Mouse (Mus musculus) olfactory bulb, adult 2 months (tissue): ENCODE measurements around the gene Akap9. TPM values are rescaled to one million over a fixed set of nuclear protein-coding genes. Genes with fewer than 3 reads are reported as not detected.
"Not testable (repeated sequence)": the region's sequence is repeated elsewhere in the genome, so short reads cannot be mapped to it uniquely, and the experiment has no call there.

Source experiments
- H3K27ac ChIP-seq: fragments of 200-500 bp; 2 replicates; pipeline ENCODE4 v1.5.1; 2012; ENCODE audit warnings: low read depth, low read length; ENCODE audit not compliant: insufficient read depth
- H3K4me1 ChIP-seq: fragments of 200-500 bp; 2 replicates; pipeline ENCODE4 v1.6.1; 2012; ENCODE audit warnings: low read length; ENCODE audit not compliant: control insufficient read depth, insufficient read depth
- H3K4me3 ChIP-seq: fragments of 200-500 bp; 2 replicates; pipeline ENCODE4 v1.5.1; 2012; ENCODE audit warnings: mild to moderate bottlenecking, low read depth, low read length, moderate library complexity; ENCODE audit not compliant: insufficient read depth
- CTCF ChIP-seq: fragments of 200-500 bp; IDR thresholded peaks from 2 replicates; pipeline ENCODE4 v1.5.1; 2012; ENCODE audit warnings: low read depth, mild to moderate bottlenecking, low read length, moderate library complexity; ENCODE audit not compliant: insufficient read depth
- POLR2A ChIP-seq: fragments of 200-500 bp; IDR thresholded peaks from 2 replicates; pipeline ENCODE4 v1.6.1; 2012; ENCODE audit warnings: mild to moderate bottlenecking, low read depth, low read length, moderate library complexity; ENCODE audit not compliant: insufficient read depth
- WGBS: fragments of 180-500 bp; shearing (Covaris S2); methylation state at CpG from one replicate; pipeline ENCODE4 v1.1.7; 2018; 5-methylcytosine and 5-hydroxymethylcytosine counted together
- polyA plus RNA-seq: library from polyadenylated mRNA; stranded (reverse); fragments of >200 nt; gene quantifications from 2 replicates; pipeline ENCODE4 v1.2.4, GENCODE M21; 2012; ENCODE audit warnings: low replicate concordance; ENCODE audit not compliant: missing spikeins, insufficient read depth, insufficient read length

Akap9 gene
- polyA plus RNA-seq, 1 experiment = 166 TPM

DNA sequence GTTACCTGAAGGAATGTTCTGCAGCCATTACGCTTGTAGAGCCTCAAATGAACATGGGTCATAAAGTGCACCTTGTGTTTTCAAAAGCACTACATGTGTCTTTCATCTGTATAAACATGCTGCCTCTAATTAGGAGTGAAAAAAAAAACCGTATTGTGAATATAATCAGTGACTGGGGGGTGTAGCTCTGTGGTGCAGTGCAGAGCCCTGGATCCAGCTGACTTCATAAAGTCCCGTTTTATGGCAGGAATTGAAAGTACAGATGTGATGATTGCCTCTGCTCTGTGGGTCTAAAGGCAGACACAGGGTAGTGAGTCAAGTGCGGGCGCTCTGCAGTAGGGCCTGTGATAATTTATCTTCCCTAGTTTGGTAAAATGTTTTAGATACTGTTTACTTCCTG is 2.9 kb downstream of the Akap9 start:
- H3K4me3 ChIP-seq = no peak overlapping the region
- 38% methylated on average over 5 of the region's 5 CpGs for whole genome bisulfite sequencing
- TF ChIP-seq POLR2A = no peak
- TF ChIP-seq CTCF = no peak
- no peak overlapping the region for H3K27ac ChIP-seq
- peaks cover 5% of the 10 kb centered on the region for H3K4me1 ChIP-seq

DNA sequence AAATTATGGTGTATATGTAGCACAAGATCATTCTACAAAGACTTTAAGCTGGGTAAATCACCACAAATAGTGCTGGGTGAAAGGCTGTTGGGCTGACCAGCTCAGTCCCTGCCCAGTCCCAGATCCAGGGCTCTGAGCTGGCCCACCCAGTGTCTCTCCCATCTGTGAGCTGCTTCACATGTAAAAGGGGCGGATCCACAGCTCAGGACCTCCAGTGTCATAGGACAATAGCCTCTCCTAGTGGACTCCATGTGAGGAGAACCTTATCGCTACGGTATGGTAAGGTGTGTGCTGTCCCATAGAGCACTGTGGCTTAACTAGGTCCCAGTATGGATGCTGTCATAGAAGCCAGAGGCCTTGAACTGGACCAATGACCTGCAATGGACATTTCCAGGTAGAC is 3.8 kb downstream of the Akap9 start:
- H3K4me1 ChIP-seq = peaks cover 5% of the 10 kb centered on the region
- no peak overlapping the region for H3K27ac ChIP-seq
- TF ChIP-seq CTCF (no peak), POLR2A (no peak)
- no peak overlapping the region for H3K4me3 ChIP-seq
- 91% methylated on average over 3 of the region's 3 CpGs for WGBS

DNA sequence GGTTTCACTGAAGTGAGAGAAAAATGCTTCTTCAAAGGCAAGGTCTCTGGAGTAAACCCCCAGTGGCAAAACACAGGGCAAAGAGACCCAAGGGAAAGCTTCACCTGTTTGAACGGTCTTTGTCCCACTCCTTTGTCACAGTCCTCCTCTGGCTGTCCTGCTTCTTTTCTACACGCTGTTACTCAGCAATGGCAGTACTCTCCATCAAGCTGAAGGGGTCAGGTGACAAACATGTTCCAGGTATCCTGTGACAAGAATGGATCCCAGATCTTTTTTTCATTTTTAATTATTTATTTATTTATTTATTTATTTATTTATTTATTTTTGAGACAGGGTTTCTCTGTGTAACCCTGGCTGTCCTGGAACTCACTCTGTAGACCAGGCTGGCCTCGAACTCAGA is 5.7 kb downstream of the Akap9 start:
- H3K4me1 ChIP-seq = peaks cover 5% of the 10 kb centered on the region
- 97% methylated on average over 3 of the region's 3 CpGs for WGBS
- TF ChIP-seq POLR2A (no peak), CTCF (no peak)
- no peak overlapping the region for H3K4me3 ChIP-seq
- no peak overlapping the region for H3K27ac ChIP-seq

DNA sequence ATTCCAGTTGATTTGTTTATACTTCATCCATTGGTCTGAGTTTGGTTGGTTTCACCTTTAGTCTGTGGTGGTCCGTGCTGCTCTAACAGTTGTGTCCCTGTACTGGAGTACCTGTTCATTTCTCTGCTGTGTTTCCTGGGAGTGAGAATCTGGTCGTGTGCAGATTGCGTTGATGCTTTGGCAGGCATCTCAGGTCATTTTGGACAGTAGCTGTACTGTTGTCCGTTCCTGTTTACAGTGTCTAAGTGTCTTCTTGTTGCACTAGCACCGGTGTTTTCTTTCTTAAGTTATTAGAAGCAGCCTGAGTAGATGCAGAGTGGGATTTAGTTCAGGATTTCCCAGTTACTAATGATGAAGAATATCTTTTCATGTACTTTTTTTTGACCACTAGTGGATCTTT is 7.4 kb downstream of the Akap9 start:
- TF ChIP-seq POLR2A (no peak), CTCF (no peak)
- Histone ChIP-seq H3K4me1 (peaks cover 3% of the 10 kb centered on the region), H3K4me3 (no peak overlapping the region), H3K27ac (no peak overlapping the region)
- 76% methylated on average over 5 of the region's 5 CpGs for WGBS

DNA sequence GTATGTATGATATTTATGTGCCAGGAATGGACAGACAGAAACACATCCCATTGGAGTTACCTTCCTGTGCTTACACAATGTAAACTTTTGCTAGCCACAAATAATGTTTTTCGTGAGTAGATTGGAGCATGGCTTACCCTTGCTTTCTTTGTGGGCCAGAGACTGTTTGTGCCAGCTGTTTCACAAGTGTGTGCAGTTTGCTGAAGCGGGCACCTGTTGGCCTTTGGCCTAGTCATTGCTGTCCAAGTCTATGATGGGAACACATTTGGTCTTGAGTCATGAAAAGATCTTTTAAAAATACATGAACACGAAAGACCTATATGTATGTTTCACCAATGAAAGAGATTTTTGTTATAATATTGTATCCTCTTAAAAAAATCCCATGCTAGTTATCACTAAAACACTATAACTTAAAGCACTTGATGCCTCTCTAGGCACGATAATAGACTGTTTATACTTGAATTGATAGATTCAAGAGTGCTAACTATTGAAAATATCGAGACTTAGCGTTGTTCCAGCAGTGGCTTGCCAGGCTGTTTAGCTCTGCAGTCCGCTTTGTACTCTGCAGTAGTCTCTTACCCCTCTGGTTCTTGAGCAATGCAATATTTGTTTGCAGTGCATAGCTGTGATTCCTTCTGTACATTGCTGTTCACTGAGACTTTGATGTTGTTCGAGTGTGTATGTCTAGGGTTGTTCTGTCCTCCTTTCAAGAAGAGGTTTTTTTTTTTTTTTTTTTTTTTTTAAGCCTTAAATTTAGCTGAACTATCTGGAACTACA is 8.1 kb downstream of the Akap9 start:
- peaks cover 2% of the 10 kb centered on the region; the same call in 1 of the 2 replicates for H3K4me1 ChIP-seq
- TF ChIP-seq CTCF (no peak), POLR2A (no peak)
- 85% methylated on average over 8 of the region's 8 CpGs for WGBS
- no peak overlapping the region for H3K4me3 ChIP-seq
- no peak overlapping the region for H3K27ac ChIP-seq

DNA sequence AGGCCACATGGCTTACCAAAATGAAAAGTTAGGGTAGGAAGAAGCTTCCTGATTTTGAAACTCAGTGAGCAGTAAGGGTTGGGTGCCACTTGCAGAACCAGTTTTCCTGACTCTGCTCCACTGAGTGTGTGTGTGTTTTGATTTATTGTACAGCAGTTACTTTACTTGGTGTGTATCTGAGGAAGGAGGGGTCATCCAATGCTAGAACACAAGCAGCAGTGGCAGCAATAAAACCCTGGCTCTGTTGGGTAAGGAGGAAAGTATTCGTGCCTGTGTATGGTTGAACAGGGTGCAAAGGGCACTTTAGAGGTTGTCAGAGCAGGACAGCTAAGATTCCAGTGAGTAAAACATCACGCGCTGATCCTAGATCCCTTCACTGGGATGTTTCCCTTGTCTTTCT is 11.1 kb downstream of the Akap9 start:
- TF ChIP-seq POLR2A (no peak), CTCF (no peak)
- 98% methylated on average over 3 of the region's 3 CpGs for WGBS
- no peaks in the 10 kb centered on the region for H3K4me1 ChIP-seq
- no peak overlapping the region for H3K27ac ChIP-seq
- H3K4me3 ChIP-seq = no peak overlapping the region

DNA sequence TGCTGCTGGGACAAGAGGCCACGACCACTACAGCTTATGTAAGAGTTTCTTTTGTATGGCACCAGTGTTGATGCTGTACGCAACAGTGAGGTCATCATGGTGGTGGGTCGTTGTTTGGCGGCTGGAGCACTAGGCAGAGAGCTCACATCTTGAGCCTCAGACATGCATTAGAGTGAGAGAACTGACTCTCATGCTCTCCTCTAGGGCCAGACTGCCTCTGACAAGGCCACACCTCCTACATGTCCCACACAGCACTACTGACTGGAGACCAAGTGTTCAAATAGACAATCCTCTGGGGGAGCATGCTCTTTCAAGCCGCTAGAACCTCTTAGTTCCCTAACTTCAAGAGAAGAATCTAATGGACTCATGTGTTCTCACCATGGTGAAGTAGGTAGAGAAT is 11.5 kb downstream of the Akap9 start:
- TF ChIP-seq POLR2A (no peak), CTCF (no peak)
- 96% methylated on average over 5 of the region's 5 CpGs for WGBS

DNA sequence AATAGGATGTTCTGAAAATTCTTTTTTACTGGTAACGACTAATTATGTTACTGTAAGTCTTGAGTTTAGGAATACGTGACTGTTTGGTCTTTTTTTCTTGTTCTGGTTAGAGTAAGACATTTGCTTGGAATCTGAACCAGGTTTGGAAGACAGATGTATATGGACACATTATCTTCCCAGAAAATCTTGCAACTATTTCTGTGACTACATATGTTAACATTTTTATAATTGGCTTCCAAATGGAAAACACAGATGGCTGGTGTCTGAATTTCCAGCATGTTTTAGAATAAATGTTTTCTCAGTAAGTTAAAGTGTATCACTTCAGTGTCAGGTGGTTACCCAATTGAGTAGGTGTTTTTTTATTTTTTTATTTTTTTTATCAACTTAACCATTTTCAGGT is 13.4 kb downstream of the Akap9 start:
- Histone ChIP-seq H3K27ac (no peak overlapping the region), H3K4me1 (no peaks in the 10 kb centered on the region), H3K4me3 (no peak overlapping the region)
- TF ChIP-seq CTCF (no peak), POLR2A (no peak)
- 90% methylated on average over 2 of the region's 2 CpGs for WGBS

More for the DNA sequence above, 11.5 kb downstream of the Akap9 start:
- Histone ChIP-seq H3K4me3 (no peak overlapping the region), H3K4me1 (no peaks in the 10 kb centered on the region), H3K27ac (no peak overlapping the region)

DNA sequence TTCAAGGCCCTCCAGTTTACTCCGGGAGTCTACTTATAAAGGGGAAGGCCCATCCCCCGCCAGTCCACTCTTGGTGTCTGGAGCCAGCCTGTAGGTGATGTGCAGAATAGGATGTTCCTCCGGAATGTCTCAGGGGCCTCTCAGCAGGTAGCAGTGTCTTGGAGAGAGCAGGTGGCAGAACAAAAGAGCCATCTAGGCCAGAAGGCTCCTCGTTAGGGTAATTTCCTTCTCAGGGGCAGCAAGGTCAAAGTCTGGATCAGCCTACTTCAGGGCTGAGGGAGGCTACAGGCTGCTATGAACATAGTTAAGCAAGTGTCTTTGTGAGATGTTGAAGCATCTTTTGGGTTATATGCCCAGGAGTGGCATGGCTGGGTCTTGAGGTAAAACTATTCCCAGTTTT is 15.3 kb downstream of the Akap9 start:
- not testable (repeated sequence) for H3K27ac ChIP-seq, H3K4me3 ChIP-seq, H3K4me1 ChIP-seq
- 70% methylated on average over 4 of the region's 4 CpGs for WGBS

DNA sequence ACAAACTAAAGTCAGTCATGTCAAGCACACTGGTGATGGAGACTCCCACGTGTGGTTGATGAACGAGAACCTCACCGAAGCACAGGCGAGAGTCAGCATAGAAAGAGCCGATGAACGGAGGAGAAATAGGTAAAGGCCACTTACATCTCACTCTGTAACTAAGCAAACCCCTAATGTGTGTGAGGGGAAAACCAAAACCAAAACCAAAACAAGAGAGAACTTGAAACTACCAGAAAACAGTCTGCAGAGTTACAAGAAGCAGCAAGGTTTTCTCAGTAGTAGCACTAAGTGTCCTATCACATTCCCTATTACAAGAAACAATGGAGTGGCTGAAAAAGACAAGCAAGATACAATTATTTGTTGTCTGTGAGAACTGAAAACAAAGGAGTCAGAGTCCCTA is 24.6 kb downstream of the Akap9 start:
- 97% methylated on average over 6 of the region's 6 CpGs for WGBS
- H3K4me3 ChIP-seq = no peak overlapping the region

More for the DNA sequence above, 24.6 kb downstream of the Akap9 start:
- no peaks in the 10 kb centered on the region for H3K4me1 ChIP-seq
- TF ChIP-seq CTCF (no peak), POLR2A (no peak)
- H3K27ac ChIP-seq = no peak overlapping the region
